Mouse (Mus musculus): Measurements from ENCODE around the gene Elp5.

DNA sequence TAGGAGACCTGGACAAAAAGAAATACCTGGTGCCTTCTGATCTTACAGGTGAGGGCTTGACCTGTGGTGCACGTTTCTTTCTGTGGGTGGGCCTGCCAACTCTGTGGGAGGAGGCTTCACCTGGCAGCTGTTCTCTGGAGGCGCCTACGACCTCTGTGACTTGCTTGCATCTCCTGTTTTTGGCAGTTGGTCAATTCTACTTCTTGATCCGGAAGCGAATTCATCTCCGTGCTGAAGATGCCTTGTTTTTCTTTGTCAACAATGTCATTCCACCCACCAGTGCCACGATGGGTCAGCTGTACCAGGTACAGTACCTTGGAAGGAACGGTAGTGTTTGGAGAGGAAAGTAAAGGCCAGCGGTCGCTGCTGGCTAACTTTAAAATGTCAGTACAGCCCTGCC, 10.1 kb upstream of the Elp5 start:
- TF ChIP-seq CTCF (IDR thresholded peaks at IDR 0.05) = no peak
- TF ChIP-seq POLR2A (IDR thresholded peaks at IDR 0.05; ENCODE audit: insufficient read depth, low read depth, low read length) = no peak
- TF ChIP-seq EP300 (IDR thresholded peaks at IDR 0.05; ENCODE audit: insufficient read depth, low read depth, low read length) = no peak
